Mouse (Mus musculus) myocyte (in vitro differentiated cells): ENCODE results near the gene Cluh. TPM values are rescaled to one million over a fixed set of nuclear protein-coding genes. Genes with fewer than 3 reads are reported as not detected.
A peak's percentile ranks its signal among the peaks of the same experiment; 100 is the strongest.

ENCODE experiments used
- H3K27me3 ChIP-seq: one replicate; pipeline ENCODE4 v1.6.1; 2011; ENCODE audit not compliant: control insufficient read depth, insufficient read depth, insufficient read length
- H3K36me3 ChIP-seq: one replicate; pipeline ENCODE4 v1.6.1; 2011; ENCODE audit not compliant: control insufficient read depth, insufficient read depth
- H3K4me2 ChIP-seq: one replicate; pipeline ENCODE4 v1.6.1; 2011; ENCODE audit warnings: low read depth, control low read depth
- H3K4me3 ChIP-seq: one replicate; pipeline ENCODE4 v1.5.1; 2011; ENCODE audit warnings: mild to moderate bottlenecking, control low read depth, moderate library complexity
- H3K79me2 ChIP-seq: one replicate; pipeline ENCODE4 v1.6.1; 2011; ENCODE audit not compliant: control insufficient read depth, insufficient read depth
- H3ac ChIP-seq: one replicate; pipeline ENCODE4 v1.6.1; 2011; ENCODE audit not compliant: control insufficient read depth, insufficient read length
- CEBPB ChIP-seq: IDR thresholded peaks from 2 replicates; pipeline ENCODE4 v1.6.1; 2011; ENCODE audit warnings: mild to moderate bottlenecking, moderate library complexity; ENCODE audit not compliant: poor library complexity, insufficient read depth, severe bottlenecking
- E2F4 ChIP-seq: IDR thresholded peaks from one replicate; pipeline ENCODE4 v1.6.1; 2011; ENCODE audit warnings: mild to moderate bottlenecking, control low read depth, moderate library complexity; ENCODE audit not compliant: insufficient read depth
- MAX ChIP-seq: IDR thresholded peaks from one replicate; pipeline ENCODE4 v1.6.1; 2011; ENCODE audit warnings: low read depth, mild to moderate bottlenecking, control low read depth
- MYOD1 ChIP-seq, 3 experiments: IDR thresholded peaks; one replicate each; pipeline ENCODE4 v1.6.1; 2011; ENCODE audit warnings: control low read depth in 2 of 3, low read depth in 2 of 3, mild to moderate bottlenecking in 2 of 3, moderate library complexity in 1 of 3; ENCODE audit not compliant: insufficient read length in 2 of 3, control insufficient read depth in 1 of 3
- MYOG ChIP-seq, 3 experiments: IDR thresholded peaks; one replicate each; pipeline ENCODE4 v1.6.1; 2011; ENCODE audit warnings: control low read depth in 2 of 3, low read depth in 2 of 3, mild to moderate bottlenecking in 2 of 3; ENCODE audit not compliant: insufficient read length in 2 of 3, control insufficient read depth in 1 of 3, insufficient read depth in 1 of 3
- POLR2A ChIP-seq: IDR thresholded peaks from one replicate; pipeline ENCODE4 v1.6.1; 2011; ENCODE audit warnings: low read depth, mild to moderate bottlenecking, control low read depth, moderate library complexity; ENCODE audit not compliant: insufficient read length
- POLR2AphosphoS2 ChIP-seq: IDR thresholded peaks from one replicate; pipeline ENCODE4 v1.6.1; 2011; ENCODE audit warnings: low read depth, control low read depth; ENCODE audit not compliant: insufficient read length
- REST ChIP-seq: IDR thresholded peaks from one replicate; pipeline ENCODE4 v1.6.1; 2011; ENCODE audit warnings: mild to moderate bottlenecking, control low read depth, moderate library complexity; ENCODE audit not compliant: insufficient read depth, insufficient read length
- SRF ChIP-seq: IDR thresholded peaks from one replicate; pipeline ENCODE4 v1.6.1; 2011; ENCODE audit warnings: low read depth; ENCODE audit not compliant: control insufficient read depth, insufficient read length
- TCF12 ChIP-seq: IDR thresholded peaks from one replicate; pipeline ENCODE4 v1.6.1; 2011; ENCODE audit warnings: mild to moderate bottlenecking, control low read depth; ENCODE audit not compliant: poor library complexity, insufficient read depth, severe bottlenecking
- TCF3 ChIP-seq: IDR thresholded peaks from one replicate; pipeline ENCODE4 v1.6.1; 2011; ENCODE audit warnings: low read depth, control low read depth; ENCODE audit not compliant: insufficient read length
- USF1 ChIP-seq: IDR thresholded peaks from one replicate; pipeline ENCODE4 v1.6.1; 2011; ENCODE audit warnings: low read depth, mild to moderate bottlenecking, control low read depth, moderate library complexity
- polyA plus RNA-seq: library from polyadenylated mRNA; unstranded; fragments of >200 nt; fragmentation: generic; extraction: Trizol; gene quantifications from one replicate; pipeline ENCODE4 v1.2.1, GENCODE M21; 2012; ENCODE audit warnings: missing spikeins

Cluh gene
- polyA plus RNA-seq, 1 experiment: 62.3 TPM

DNA sequence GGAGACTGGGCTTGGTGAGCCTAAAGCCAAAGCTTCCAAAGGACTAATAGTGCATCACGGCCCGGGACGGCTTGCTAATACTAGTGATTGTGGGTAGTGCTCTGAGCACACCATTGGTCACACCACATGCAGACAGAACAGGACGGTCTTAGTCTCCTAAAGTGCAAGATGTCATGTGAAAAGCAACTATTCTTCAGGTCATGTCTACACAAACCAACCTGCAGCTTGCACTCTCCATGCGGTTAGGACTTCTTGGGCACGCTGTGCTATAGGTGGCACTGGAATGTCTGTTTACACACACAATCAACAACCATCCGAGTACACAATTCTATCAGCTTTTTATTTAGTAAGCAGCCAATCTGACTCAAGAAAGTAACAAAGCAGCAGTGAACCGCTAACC is 25.4 kb downstream of the Cluh start:
- Histone ChIP-seq H3K4me2 (no peak overlapping the region), H3K4me3 (no peak overlapping the region), H3ac (no peak overlapping the region), H3K36me3 (peaks cover 51% of the 10 kb centered on the region), H3K27me3 (no peaks in the 10 kb centered on the region), H3K79me2 (peaks cover 9% of the 10 kb centered on the region)
- TF ChIP-seq CEBPB: no peak
- TF ChIP-seq POLR2A: no peak
- TF ChIP-seq MYOG (IDR thresholded peaks at IDR 0.05; ENCODE audit: control insufficient read depth in 1 of 3, insufficient read depth in 1 of 3, insufficient read length in 2 of 3, low read depth in 2 of 3): no peak
- TF ChIP-seq SRF: no peak
- no peak for TF ChIP-seq REST
- peak; percentile 41 for TF ChIP-seq POLR2AphosphoS2
- TF ChIP-seq TCF12: no peak

DNA sequence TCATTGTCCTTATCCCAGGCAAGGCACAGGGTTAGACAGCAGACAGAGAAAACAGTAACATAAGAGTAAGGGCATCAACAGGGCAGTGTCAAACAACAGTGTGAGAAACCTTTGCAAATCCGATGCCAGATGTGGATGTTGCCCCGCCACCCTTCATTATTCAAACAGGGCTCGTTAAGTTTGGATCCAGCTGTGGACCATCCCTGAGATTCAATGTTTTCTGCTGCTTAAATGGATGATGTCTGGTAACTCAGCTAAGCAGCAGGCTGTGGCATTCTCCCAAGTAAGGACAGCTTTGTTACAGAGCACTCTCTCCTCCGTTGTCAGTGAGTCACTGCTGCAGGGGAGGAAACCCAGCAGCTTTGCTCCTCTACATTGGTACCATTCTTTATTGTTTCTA is 25.9 kb downstream of the Cluh start:
- H3K4me2 ChIP-seq: no peak overlapping the region
- H3ac ChIP-seq: no peak overlapping the region
- H3K79me2 ChIP-seq: peaks cover 9% of the 10 kb centered on the region
- TF ChIP-seq POLR2AphosphoS2 (peak; percentile 24), SRF (no peak)
- no peaks in the 10 kb centered on the region for H3K27me3 ChIP-seq
- H3K4me3 ChIP-seq: no peak overlapping the region
- H3K36me3 ChIP-seq: peaks cover 54% of the 10 kb centered on the region

DNA sequence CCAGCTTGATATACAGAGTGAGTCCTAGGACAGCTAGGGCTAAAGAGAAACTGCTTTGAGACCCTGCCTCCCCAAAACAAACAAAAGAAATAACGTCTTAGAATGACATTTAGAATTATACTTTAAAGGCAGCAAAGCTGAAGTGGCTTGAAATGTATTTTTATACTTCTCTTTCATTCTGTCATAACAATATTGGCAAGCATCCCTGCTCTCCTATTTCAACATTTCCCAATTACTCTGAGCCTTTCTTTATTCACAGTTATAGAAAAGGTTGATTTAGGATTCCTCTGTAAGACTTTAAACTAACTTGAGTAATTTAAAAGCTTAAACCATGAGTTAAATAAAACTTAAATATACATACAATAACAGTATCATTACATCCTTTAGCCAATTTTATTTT is 42.9 kb downstream of the Cluh start:
- H3K36me3 ChIP-seq: peaks cover 33% of the 10 kb centered on the region
- TF ChIP-seq E2F4 (no peak), TCF3 (no peak), USF1 (no peak), MAX (no peak), SRF (no peak), TCF12 (no peak), POLR2A (no peak), REST (no peak), POLR2AphosphoS2 (no peak), CEBPB (no peak), MYOD1 (IDR thresholded peaks at IDR 0.05; ENCODE audit: control insufficient read depth in 1 of 3, insufficient read length in 2 of 3, low read depth in 2 of 3) (no peak), MYOG (IDR thresholded peaks at IDR 0.05; ENCODE audit: control insufficient read depth in 1 of 3, insufficient read depth in 1 of 3, insufficient read length in 2 of 3, low read depth in 2 of 3) (no peak)
- peaks cover 81% of the 10 kb centered on the region for H3K79me2 ChIP-seq
- H3K4me2 ChIP-seq: no peak overlapping the region
- H3K4me3 ChIP-seq: no peak overlapping the region
- no peaks in the 10 kb centered on the region for H3K27me3 ChIP-seq
- H3ac ChIP-seq: no peak overlapping the region

- H3K27me3 ChIP-seq: no peaks in the 10 kb centered on the region
- TF ChIP-seq POLR2A (no peak), TCF3 (no peak), CEBPB (no peak), POLR2AphosphoS2 (no peak), USF1 (no peak), MYOD1 (IDR thresholded peaks at IDR 0.05; ENCODE audit: control insufficient read depth in 1 of 3, insufficient read length in 2 of 3, low read depth in 2 of 3) (no peak), REST (no peak), MYOG (IDR thresholded peaks at IDR 0.05; ENCODE audit: control insufficient read depth in 1 of 3, insufficient read depth in 1 of 3, insufficient read length in 2 of 3, low read depth in 2 of 3) (no peak), MAX (no peak)
Measured at GRCm38 (mm10) chr11:74699505-74699904, 50.2 kb downstream of the Cluh start.

DNA sequence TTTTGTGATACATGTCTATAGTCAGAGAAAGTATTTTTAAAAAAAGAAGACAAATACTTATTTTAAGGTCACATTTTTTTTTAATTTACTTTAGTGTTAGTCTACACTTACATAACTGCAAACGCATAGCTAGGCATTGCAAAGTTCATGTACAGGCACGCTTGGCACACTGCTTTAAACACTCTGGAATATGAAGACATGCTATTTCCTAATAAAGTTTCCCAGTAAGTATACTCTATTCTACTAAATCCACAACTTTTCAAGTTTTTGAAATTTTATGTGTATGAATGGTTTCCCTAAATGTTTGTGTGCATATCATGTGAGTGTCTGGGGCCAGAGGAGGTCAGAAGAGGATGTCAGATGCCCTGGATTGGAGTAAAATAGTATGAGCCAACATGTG is 54.8 kb downstream of the Cluh start:
- TF ChIP-seq POLR2AphosphoS2 (no peak), SRF (no peak), E2F4 (no peak), CEBPB (no peak), TCF3 (no peak)
- Histone ChIP-seq H3K79me2 (peaks cover 99% of the 10 kb centered on the region), H3ac (no peak overlapping the region), H3K36me3 (peaks cover 3% of the 10 kb centered on the region), H3K27me3 (no peaks in the 10 kb centered on the region), H3K4me2 (no peak overlapping the region), H3K4me3 (no peak overlapping the region)

More at GRCm38 (mm10) chr11:74699505-74699904, 50.2 kb downstream of the Cluh start:
- Histone ChIP-seq H3K79me2 (peaks cover 98% of the 10 kb centered on the region), H3K4me3 (no peak overlapping the region), H3K4me2 (no peak overlapping the region), H3ac (no peak overlapping the region), H3K36me3 (peaks cover 24% of the 10 kb centered on the region)

DNA sequence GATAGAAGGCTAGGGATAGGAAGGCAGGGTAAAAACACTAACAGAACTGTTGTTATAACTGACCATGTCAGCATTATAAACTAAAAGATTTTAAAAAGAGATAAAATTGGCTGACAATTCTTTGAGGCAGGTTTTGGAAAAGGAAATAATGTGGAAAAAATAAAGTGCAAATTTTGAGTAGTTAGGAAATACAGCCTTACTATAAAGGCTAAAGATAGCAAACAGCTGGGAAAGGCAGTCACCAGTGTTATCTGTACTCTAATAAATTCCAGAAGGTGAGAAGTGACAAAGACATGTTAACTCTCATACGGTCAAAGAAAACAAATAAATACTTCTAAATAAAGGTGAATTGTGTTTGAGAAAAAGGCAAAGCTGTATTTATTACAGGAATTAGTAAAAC is 59.5 kb downstream of the Cluh start:
- Histone ChIP-seq H3K4me3 (no peak overlapping the region), H3K79me2 (peaks cover 100% of the 10 kb centered on the region), H3K27me3 (no peaks in the 10 kb centered on the region), H3K4me2 (no peak overlapping the region), H3K36me3 (no peaks in the 10 kb centered on the region), H3ac (no peak overlapping the region)
- TF ChIP-seq POLR2AphosphoS2: no peak
- no peak for TF ChIP-seq MYOG (IDR thresholded peaks at IDR 0.05; ENCODE audit: control insufficient read depth in 1 of 3, insufficient read depth in 1 of 3, insufficient read length in 2 of 3, low read depth in 2 of 3)
- no peak for TF ChIP-seq E2F4
- no peak for TF ChIP-seq MYOD1 (IDR thresholded peaks at IDR 0.05; ENCODE audit: control insufficient read depth in 1 of 3, insufficient read length in 2 of 3, low read depth in 2 of 3)
- no peak for TF ChIP-seq TCF3
- no peak for TF ChIP-seq POLR2A
- no peak for TF ChIP-seq CEBPB
- no peak for TF ChIP-seq USF1
- no peak for TF ChIP-seq MAX
- TF ChIP-seq SRF: no peak
- no peak for TF ChIP-seq TCF12
- TF ChIP-seq REST: no peak
